Mouse (Mus musculus) A20 (cell line): ENCODE results near the gene Cga.
"Not testable (repeated sequence)": the region's sequence is repeated elsewhere in the genome, so short reads cannot be mapped to it uniquely, and the experiment has no call there.

ENCODE experiments used
- DNase-seq: peaks from one replicate; pipeline ENCODE4 v3.0.0-alpha.2; 2011; ENCODE audit warnings: low read depth, low spot score

Gene Cga

DNA sequence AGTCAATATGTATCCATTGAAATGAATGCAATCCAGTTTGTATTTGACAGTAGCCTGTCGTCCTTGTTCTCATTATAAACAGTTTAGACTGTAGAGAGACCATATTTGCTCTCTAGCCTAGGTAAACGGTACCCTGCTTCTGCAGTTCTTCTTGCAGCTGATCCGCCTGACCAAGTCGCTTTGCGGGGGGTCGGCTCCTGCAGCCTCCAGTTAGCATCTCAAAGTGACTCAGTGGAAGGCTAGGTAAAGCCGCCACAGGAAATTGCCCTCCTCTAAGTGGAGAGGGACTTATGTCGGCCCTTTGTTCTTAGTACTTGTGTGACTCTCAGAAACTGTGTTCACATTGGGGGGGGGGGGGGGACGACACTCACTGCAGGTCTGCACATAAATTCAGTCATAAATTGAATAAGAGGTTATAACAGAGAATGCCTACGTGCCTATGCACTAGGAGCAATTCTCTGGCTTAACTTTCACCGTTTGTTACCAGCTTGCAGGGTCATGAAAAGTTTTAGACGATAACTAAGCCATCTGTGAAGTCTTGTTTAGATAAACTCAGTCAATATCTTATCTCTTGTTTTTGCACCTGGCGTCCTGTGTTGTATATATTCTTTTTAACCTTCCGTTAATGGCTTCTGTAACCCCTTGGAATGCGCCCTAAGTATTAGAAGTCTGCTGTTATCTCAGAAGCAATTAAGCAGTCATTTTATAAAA is 4.3 kb upstream of the Cga start:
- no peak for DNase-seq

DNA sequence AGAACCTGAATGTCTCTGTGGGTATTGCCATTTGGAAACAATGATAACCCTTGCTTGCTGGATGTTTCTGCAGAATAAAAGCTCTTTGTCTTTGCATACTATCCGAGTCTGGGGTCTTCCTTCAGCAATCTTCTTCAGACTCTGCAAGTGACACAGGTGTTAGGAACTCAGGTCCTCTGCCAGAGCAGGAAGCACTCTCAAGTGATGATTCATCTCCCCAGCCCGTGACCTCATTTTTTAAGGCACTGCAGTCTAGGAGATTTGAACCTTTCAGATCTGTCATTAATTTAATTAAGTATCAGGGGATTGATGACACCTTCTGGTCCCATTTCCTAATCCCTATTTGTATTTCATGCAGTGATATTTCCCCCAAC is 3.8 kb upstream of the Cga start:
- no peak for DNase-seq

GRCm38 (mm10) chr4:34898497-34898896 is 4.9 kb downstream of the Cga start:
- no peak for DNase-seq

DNA sequence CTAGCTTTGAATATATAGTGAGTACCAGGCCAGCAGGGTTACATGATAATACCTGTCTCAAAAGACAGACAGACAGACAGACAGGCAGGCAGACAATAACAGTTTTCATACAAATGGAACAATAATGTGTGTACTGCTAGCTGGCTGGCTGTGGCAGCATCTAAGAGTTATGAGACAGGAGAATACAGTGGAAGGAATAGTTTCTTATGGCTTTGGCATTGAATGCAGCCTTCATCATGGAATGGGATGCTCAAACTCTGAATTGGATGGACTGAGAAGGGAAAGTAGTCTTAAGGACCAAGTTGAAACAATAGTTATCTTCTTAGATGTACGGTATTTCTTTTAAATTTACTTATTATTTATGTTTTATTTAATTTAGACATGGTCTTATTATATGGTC is 5.7 kb downstream of the Cga start:
- no peak for DNase-seq

- no peak for DNase-seq
These were observed 6.6 kb downstream of the Cga start for GRCm38 (mm10) chr4:34900155-34900554.

DNA sequence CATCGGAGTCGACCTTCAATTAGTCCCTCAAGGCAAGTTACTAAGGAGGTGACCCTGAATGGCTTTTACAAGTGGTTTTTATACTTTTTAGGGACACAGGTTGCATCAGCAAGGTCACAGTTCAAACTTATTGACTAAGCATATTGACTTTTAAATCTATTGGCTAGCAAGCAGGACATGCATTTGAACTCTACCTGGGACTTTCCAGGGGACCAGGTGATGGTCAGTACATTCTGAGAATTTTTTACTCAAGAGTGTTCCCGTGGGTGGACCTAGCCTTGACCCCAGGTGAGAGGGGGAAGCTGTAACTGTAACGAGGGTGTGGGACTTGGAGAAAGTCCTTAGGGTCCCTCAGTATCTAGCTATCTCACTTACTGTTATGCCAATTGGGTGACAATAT is 7.6 kb downstream of the Cga start:
- DNase-seq = no peak

DNA sequence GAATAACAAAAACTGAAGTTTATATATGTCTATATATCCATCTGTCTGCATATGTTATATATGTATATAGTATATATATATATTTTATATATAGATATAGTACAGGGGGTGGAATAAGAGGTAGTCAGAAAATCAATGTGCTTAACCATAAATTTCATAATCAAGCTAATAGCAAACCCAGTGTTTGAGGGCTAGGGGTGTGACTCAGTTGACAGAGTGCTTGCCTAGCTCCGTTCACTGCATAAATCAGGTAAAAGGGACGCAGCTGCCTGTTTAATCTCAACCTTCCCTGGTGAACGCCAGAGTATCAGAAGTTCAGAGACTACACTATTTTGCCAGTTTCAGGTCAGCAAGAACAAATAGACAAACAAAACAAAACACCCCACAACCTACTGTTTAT is 8.0 kb downstream of the Cga start:
- not testable (repeated sequence) for DNase-seq

- peak; percentile 69 for DNase-seq
These were observed 11.8 kb downstream of the Cga start for GRCm38 (mm10) chr4:34905396-34905795.

- no peak for DNase-seq
These were observed 12.6 kb downstream of the Cga start for GRCm38 (mm10) chr4:34906151-34906550.

DNA sequence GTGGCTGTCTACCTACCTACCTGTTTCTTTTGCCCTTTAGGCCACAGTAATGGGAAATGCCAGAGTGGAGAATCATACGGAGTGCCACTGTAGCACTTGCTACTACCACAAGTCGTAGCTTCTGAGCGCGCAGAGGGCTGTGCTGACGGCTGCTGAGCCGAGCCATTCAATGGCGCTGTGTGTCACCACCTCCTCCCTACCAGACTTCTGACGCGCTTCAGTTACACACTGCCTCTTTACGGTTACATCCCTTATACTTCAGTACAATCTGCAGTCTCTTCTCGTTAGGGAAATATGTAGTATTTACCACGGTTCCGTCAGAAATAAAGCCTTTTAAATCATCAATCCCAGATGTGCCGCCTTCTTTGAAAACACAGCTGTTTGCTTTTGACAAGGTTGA is 13.4 kb downstream of the Cga start:
- DNase-seq = no peak

DNA sequence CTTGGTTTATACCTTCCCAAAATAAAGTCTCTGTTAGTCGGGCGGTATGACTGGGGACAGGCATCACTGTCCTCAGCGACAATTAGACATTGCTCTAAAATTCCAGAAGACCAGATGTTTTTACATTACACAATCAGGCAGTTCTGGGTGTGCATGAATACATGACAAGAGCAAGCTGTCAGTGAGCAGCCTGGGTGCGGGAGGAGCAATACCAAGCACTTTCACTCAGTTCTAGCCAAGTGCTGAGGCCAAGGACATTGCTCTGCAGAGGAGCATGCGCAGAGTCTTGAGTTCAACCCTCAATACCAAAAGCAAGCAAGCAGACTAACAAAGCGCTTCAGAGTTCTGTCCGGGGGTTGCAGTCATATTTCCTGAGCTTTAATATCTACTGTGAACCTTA is 14.5 kb downstream of the Cga start:
- DNase-seq = no peak

- DNase-seq = no peak
These were observed 17.8 kb downstream of the Cga start for GRCm38 (mm10) chr4:34911401-34911800.

GRCm38 (mm10) chr4:34912171-34912570 is 18.6 kb downstream of the Cga start:
- no peak for DNase-seq

DNA sequence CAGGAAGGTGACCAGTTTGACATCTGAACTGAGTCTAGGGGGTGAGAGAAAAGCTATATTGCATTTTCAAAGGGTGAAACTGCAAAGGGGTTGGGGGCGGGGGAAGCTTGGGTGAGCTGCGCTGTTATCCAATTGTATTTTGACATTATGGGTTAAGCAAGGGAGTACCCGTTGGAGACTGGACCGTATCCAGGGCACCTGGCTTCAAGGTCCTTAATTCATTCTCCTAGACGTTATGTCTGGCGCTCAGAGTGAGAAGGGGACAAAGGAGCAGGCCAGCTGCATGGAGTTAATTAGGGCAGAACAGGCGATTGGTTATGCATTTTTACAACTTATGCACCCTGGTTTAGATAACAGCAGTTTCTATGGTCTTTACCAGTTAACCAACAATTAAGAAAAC is 23.8 kb downstream of the Cga start:
- no peak for DNase-seq

DNA sequence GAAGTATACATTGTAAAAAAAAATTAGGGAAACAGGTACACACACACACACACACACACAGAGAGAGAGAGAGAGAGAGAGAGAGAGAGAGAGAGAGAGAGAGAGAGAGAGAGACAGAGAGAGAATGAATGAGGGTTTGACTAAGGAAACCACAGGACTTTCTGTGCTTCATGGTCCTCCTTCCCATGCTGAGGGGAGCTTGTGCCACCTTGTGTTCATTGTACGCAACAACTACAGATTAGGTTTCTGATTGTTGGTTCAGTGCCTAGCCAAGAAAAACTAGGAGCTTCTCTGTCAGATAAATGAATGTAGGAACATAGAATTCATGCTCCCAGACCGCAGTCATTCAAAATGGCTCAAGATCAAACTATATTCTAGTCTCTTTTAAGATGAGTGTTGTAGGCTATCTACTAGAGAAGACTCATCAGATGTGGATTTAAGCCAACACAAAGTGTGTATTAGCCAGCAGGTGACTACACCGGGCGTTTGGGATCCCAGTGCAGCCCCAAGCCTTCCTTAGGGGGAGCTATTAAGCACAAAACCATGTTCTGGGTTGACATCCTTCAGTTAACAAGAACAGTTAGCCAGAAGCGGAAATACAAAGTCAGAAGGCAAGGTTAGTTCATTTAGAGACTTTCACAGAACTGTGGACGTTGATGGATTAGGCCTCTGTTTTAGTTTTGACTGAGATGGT is 28.7 kb downstream of the Cga start:
- peak; percentile 65 for DNase-seq

- DNase-seq = not testable (repeated sequence)
These were observed 34.8 kb downstream of the Cga start for GRCm38 (mm10) chr4:34928386-34928785.

DNA sequence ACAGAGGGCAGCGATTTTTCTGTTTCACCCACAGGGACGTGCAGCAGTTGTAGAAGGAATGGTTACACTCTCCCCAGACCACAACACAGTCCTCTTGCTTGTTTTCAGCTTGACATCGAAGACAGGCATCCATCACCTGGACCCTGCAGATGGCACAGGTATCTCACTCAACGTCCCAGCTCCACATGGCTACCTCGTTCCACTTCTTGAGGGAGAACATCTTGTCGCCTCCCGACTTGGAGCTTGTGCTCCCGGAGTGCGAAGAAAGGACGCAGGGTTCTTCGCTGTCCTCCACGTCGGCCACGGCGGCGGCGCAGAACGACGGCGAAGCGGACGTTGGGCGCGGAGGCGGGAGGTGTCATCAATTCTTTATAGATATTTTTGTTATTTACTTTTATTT is 47.5 kb downstream of the Cga start:
- DNase-seq = no peak

GRCm38 (mm10) chr4:34947181-34947580 is 53.6 kb downstream of the Cga start:
- no peak for DNase-seq

DNA sequence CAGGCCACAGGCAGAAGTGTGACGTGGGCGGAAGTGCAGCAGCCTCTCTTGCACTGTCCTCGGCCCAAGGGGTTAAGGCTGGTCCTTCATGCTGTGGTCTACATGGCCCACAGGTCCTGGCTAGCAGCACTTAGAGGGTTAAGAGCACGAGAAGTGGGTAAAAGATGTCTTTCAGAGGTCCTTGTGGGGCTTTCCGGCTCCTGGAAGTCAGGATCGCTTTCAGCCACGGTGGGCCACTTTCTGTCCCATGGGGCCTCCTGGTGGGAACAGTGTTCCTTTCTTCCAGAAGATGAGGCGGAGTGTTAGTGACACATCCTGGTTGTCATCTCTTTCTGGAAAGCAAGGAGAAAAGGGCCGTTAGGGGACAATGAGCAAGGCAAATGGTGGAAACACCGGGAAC is 60.1 kb downstream of the Cga start:
- no peak for DNase-seq
